Mouse (Mus musculus): Measurements from ENCODE around the gene Ppil1. TPM values are rescaled to one million over a fixed set of nuclear protein-coding genes. Genes with fewer than 3 reads are reported as not detected.
A peak's percentile ranks its signal among the peaks of the same experiment; 100 is the strongest.
"Not testable (repeated sequence)": the region's sequence is repeated elsewhere in the genome, so short reads cannot be mapped to it uniquely, and the experiment has no call there.

The Ppil1 gene
- polyA plus RNA-seq, 1 experiment = not detected

- H3K4me1 ChIP-seq (ENCODE audit: control insufficient read depth, insufficient read depth, low read length) = peaks cover 8% of the 10 kb centered on the region
- H3K27ac ChIP-seq (ENCODE audit: insufficient read depth, low read depth, low read length) = no peak overlapping the region
- H3K4me3 ChIP-seq (ENCODE audit: insufficient read depth, low read depth, low read length) = peak overlapping the region; percentile 91
- WGBS = 10% methylated on average over 10 of the region's 10 CpGs
- TF ChIP-seq POLR2A (IDR thresholded peaks at IDR 0.05; ENCODE audit: insufficient read depth, low read depth, low read length) = no peak
- TF ChIP-seq CTCF (IDR thresholded peaks at IDR 0.05; ENCODE audit: insufficient read depth, low read depth, low read length) = no peak
Observed at GRCm38 (mm10) chr17:29269349-29269706, 5.3 kb upstream of the Ppil1 start.

GRCm38 (mm10) chr17:29268682-29269348, 4.8 kb upstream of the Ppil1 start, which contains the start of gene BC004004:
BC004004 (plus strand) TSS chr17:29268788.
- Histone ChIP-seq H3K27ac (ENCODE audit: insufficient read depth, low read depth, low read length) (peak within 1 kb of the TSS; percentile 23; the same call in 1 of the 2 replicates), H3K4me3 (ENCODE audit: insufficient read depth, low read depth, low read length) (peak within 1 kb of the TSS; percentile 91), H3K4me1 (ENCODE audit: control insufficient read depth, insufficient read depth, low read length) (peaks cover 7% of the 10 kb centered on the region)
- peak; percentile 63 for TF ChIP-seq POLR2A (IDR thresholded peaks at IDR 0.05; ENCODE audit: insufficient read depth, low read depth, low read length)
- TF ChIP-seq CTCF (IDR thresholded peaks at IDR 0.05; ENCODE audit: insufficient read depth, low read depth, low read length) = peak; percentile 60
- under 1% methylated on average over 61 of the region's 63 CpGs for WGBS

GRCm38 (mm10) chr17:29267931-29268681, 4.1 kb upstream of the Ppil1 start:
- Histone ChIP-seq H3K4me3 (ENCODE audit: insufficient read depth, low read depth, low read length) (no peak overlapping the region), H3K4me1 (ENCODE audit: control insufficient read depth, insufficient read depth, low read length) (peaks cover 6% of the 10 kb centered on the region; the same call in 1 of the 2 replicates), H3K27ac (ENCODE audit: insufficient read depth, low read depth, low read length) (no peak overlapping the region)
- TF ChIP-seq CTCF (IDR thresholded peaks at IDR 0.05; ENCODE audit: insufficient read depth, low read depth, low read length) = no peak
- TF ChIP-seq POLR2A (IDR thresholded peaks at IDR 0.05; ENCODE audit: insufficient read depth, low read depth, low read length) = no peak
- WGBS = 51% methylated on average over 6 of the region's 6 CpGs

DNA sequence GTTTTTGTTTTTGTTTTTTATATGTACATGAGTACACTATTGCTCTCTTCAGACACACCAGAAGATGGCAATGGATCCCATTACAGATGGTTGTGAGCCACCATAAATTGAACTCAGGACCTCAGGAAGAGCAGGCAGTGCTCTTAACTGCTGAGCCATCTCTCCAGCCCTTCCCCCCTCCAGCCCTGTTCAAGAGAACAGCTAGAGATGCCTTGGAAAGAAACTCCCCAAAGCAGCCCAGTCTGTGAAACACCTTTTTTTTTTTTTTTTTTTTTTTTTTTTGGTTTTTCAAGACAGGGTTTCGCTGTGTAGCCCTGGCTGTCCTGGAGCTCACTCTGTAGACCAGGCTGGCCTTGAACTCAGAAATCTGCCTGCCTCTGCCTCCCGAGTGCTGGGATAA, 3.1 kb upstream of the Ppil1 start:
- H3K4me3 ChIP-seq (ENCODE audit: insufficient read depth, low read depth, low read length); H3K27ac ChIP-seq (ENCODE audit: insufficient read depth, low read depth, low read length): not testable (repeated sequence)
- WGBS = 87% methylated on average over 2 of the region's 2 CpGs
- peaks cover 10% of the 10 kb centered on the region; the same call in 1 of the 2 replicates for H3K4me1 ChIP-seq (ENCODE audit: control insufficient read depth, insufficient read depth, low read length)

DNA sequence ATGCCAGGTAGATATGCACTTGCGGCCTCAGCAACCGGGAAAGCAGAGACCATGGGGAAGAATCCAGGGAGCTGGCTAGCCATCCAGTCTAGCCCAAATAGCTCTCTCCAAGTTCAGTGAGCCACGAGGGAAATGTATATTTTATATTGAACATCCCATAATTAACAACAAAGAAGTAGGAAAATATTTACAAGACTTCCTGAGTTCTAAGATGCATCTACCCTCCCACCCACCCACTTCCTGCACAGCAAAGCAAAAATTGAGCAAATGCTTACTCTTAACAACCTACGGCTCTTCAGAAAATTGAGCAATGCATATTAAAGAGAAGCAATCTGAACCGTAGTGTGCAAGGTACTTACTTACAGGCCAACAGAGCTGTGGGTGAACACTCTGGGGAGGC, 774 bp upstream of the Ppil1 start:
- peaks cover 23% of the 10 kb centered on the region; the same call in 1 of the 2 replicates for H3K4me1 ChIP-seq (ENCODE audit: control insufficient read depth, insufficient read depth, low read length)
- H3K4me3 ChIP-seq (ENCODE audit: insufficient read depth, low read depth, low read length) = no peak overlapping the region
- no peak overlapping the region for H3K27ac ChIP-seq (ENCODE audit: insufficient read depth, low read depth, low read length)
- WGBS = 56% methylated on average over 5 of the region's 5 CpGs
- TF ChIP-seq POLR2A (IDR thresholded peaks at IDR 0.05; ENCODE audit: insufficient read depth, low read depth, low read length) (no peak), CTCF (IDR thresholded peaks at IDR 0.05; ENCODE audit: insufficient read depth, low read depth, low read length) (no peak)

GRCm38 (mm10) chr17:29263417-29263816, 569 bp downstream of the Ppil1 start:
- Histone ChIP-seq H3K27ac (ENCODE audit: insufficient read depth, low read depth, low read length) (peak overlapping the region; percentile 87; the same call in 1 of the 2 replicates), H3K4me3 (ENCODE audit: insufficient read depth, low read depth, low read length) (peak overlapping the region; percentile 92), H3K4me1 (ENCODE audit: control insufficient read depth, insufficient read depth, low read length) (peaks cover 24% of the 10 kb centered on the region)
- TF ChIP-seq CTCF (IDR thresholded peaks at IDR 0.05; ENCODE audit: insufficient read depth, low read depth, low read length) (no peak), POLR2A (IDR thresholded peaks at IDR 0.05; ENCODE audit: insufficient read depth, low read depth, low read length) (no peak)
- WGBS = under 1% methylated on average over 14 of the region's 14 CpGs

- Histone ChIP-seq H3K4me3 (ENCODE audit: insufficient read depth, low read depth, low read length) (no peak overlapping the region), H3K27ac (ENCODE audit: insufficient read depth, low read depth, low read length) (no peak overlapping the region), H3K4me1 (ENCODE audit: control insufficient read depth, insufficient read depth, low read length) (peaks cover 26% of the 10 kb centered on the region)
- TF ChIP-seq POLR2A (IDR thresholded peaks at IDR 0.05; ENCODE audit: insufficient read depth, low read depth, low read length) (no peak), CTCF (IDR thresholded peaks at IDR 0.05; ENCODE audit: insufficient read depth, low read depth, low read length) (no peak)
- 35% methylated on average over 2 of the region's 2 CpGs for WGBS
Observed at GRCm38 (mm10) chr17:29262259-29262649, 1.7 kb downstream of the Ppil1 start.

GRCm38 (mm10) chr17:29261603-29262258, 2.3 kb downstream of the Ppil1 start:
- no peak overlapping the region for H3K27ac ChIP-seq (ENCODE audit: insufficient read depth, low read depth, low read length)
- 86% methylated on average over 22 of the region's 22 CpGs for WGBS
- H3K4me3 ChIP-seq (ENCODE audit: insufficient read depth, low read depth, low read length) = no peak overlapping the region
- peaks cover 26% of the 10 kb centered on the region for H3K4me1 ChIP-seq (ENCODE audit: control insufficient read depth, insufficient read depth, low read length)
- TF ChIP-seq POLR2A (IDR thresholded peaks at IDR 0.05; ENCODE audit: insufficient read depth, low read depth, low read length) = no peak
- TF ChIP-seq CTCF (IDR thresholded peaks at IDR 0.05; ENCODE audit: insufficient read depth, low read depth, low read length) = no peak

GRCm38 (mm10) chr17:29260501-29260900, 3.5 kb downstream of the Ppil1 start:
- Histone ChIP-seq H3K4me1 (ENCODE audit: control insufficient read depth, insufficient read depth, low read length) (peaks cover 26% of the 10 kb centered on the region), H3K4me3 (ENCODE audit: insufficient read depth, low read depth, low read length) (no peak overlapping the region), H3K27ac (ENCODE audit: insufficient read depth, low read depth, low read length) (no peak overlapping the region)
- TF ChIP-seq CTCF (IDR thresholded peaks at IDR 0.05; ENCODE audit: insufficient read depth, low read depth, low read length) (no peak), POLR2A (IDR thresholded peaks at IDR 0.05; ENCODE audit: insufficient read depth, low read depth, low read length) (no peak)
- 87% methylated on average over 15 of the region's 15 CpGs for WGBS
